ENCODE assay signal across 9 mouse cellular contexts in genomic region chr11:116434967-116435752, GRCm38 (mm10). TPM values are rescaled to one million over a fixed set of nuclear protein-coding genes. Genes with fewer than 3 reads are reported as not detected.
DNase-seq lines count a peak whose midpoint lies in the region; ATAC-seq and TF ChIP-seq lines count a peak whose summit lies in the region.
"Had no signal": no experiment of that assay in that cellular context is flagged by ENCODE, and none has a peak within 500 bp of the region (broad histone marks: within the 10 kb centered on the region; RNA-seq: fewer than 3 reads in every experiment).

No protein-coding gene starts in this region.

- TF ChIP-seq CTCF in lung, embryonic 14.5 days (IDR thresholded peaks at IDR 0.05; ENCODE audit: low read depth), result no peak

- peak overlapping the region; percentile 91 for H3K4me2 ChIP-seq in lung, embryonic 14.5 days
- peak overlapping the region; percentile 68 for H3K4me2 ChIP-seq in embryonic facial prominence, embryonic 13.5 days
- peak overlapping the region; percentile 55 for H3K4me2 ChIP-seq in kidney, embryonic 14.5 days (replicated peaks; ENCODE audit: low read depth, low read length)
- peak overlapping the region; percentile 56 for H3K4me2 ChIP-seq in midbrain, embryonic 16.5 days (ENCODE audit: low read length)

- H3K9ac ChIP-seq in lung, embryonic 14.5 days, result peak overlapping the region; percentile 79
- peak overlapping the region; percentile 85 for H3K9ac ChIP-seq in embryonic facial prominence, embryonic 13.5 days
- peak overlapping the region; percentile 68 for H3K9ac ChIP-seq in kidney, embryonic 14.5 days (ENCODE audit: low read depth, low read length)
- peak overlapping the region; percentile 94 for H3K9ac ChIP-seq in midbrain, embryonic 16.5 days (ENCODE audit: low read depth, low read length)

- DNase-seq in lung, embryonic 14.5 days, result peak; percentile 32
- no peak for DNase-seq in lung, postnatal 10 days
- DNase-seq in cerebellum, postnatal 14 days, result no peak
- DNase-seq in left cerebral cortex, adult 8-10 months (ENCODE audit: low spot score in 2 of 2), result no peak
- DNase-seq in cerebellum, adult 8-10 months, result no peak

- H3K27me3 ChIP-seq in lung, embryonic 14.5 days (ENCODE audit: insufficient read depth, low read length), result no peaks in the 10 kb centered on the region
- no peaks in the 10 kb centered on the region for H3K27me3 ChIP-seq in embryonic facial prominence, embryonic 13.5 days
- no peaks in the 10 kb centered on the region for H3K27me3 ChIP-seq in kidney, embryonic 14.5 days (ENCODE audit: control insufficient read depth, insufficient read depth, low read length)
- no peaks in the 10 kb centered on the region for H3K27me3 ChIP-seq in midbrain, embryonic 16.5 days (ENCODE audit: control insufficient read depth, insufficient read depth, low read depth, low read length)

- H3K27ac ChIP-seq in lung, embryonic 14.5 days (ENCODE audit: low read depth), result peak overlapping the region; percentile 94
- H3K27ac ChIP-seq in embryonic facial prominence, embryonic 13.5 days, result peak overlapping the region; percentile 90
- H3K27ac ChIP-seq in kidney, embryonic 14.5 days (ENCODE audit: low read depth, low read length), result peak overlapping the region; percentile 92
- H3K27ac ChIP-seq in midbrain, embryonic 16.5 days (ENCODE audit: low read length), result peak overlapping the region; percentile 93

- no peak for ATAC-seq in lung, embryonic 14.5 days (ENCODE audit: insufficient read depth)
- ATAC-seq in embryonic facial prominence, embryonic 13.5 days (ENCODE audit: insufficient number of reproducible peaks, insufficient read depth, low FRiP score, low TSS enrichment, low read depth), result no peak
- ATAC-seq in kidney, embryonic 14.5 days (ENCODE audit: low FRiP score, low TSS enrichment), result no peak; the same call in 1 of the 2 replicates
- no peak for ATAC-seq in midbrain, embryonic 16.5 days

- peak overlapping the region; percentile 76 for H3K4me3 ChIP-seq in lung, embryonic 14.5 days (ENCODE audit: low read depth, low read length)
- H3K4me3 ChIP-seq in embryonic facial prominence, embryonic 13.5 days, result peak overlapping the region; percentile 70
- H3K4me3 ChIP-seq in kidney, embryonic 14.5 days (ENCODE audit: low read length), result peak overlapping the region; percentile 56
- peak overlapping the region; percentile 92 for H3K4me3 ChIP-seq in midbrain, embryonic 16.5 days (ENCODE audit: low read depth, low read length)

- 50% methylated on average over 12 of the region's 12 CpGs for WGBS in lung, embryonic 14.5 days
- 45% methylated on average over 12 of the region's 12 CpGs for WGBS in embryonic facial prominence, embryonic 13.5 days
- WGBS in kidney, embryonic 14.5 days, result 47% methylated on average over 12 of the region's 12 CpGs
- WGBS in midbrain, embryonic 16.5 days, result 47% methylated on average over 12 of the region's 12 CpGs

- H3K4me1 ChIP-seq in lung, embryonic 14.5 days (ENCODE audit: insufficient read depth), result peaks cover 7% of the 10 kb centered on the region; the same call in 1 of the 2 replicates
- H3K4me1 ChIP-seq in embryonic facial prominence, embryonic 13.5 days, result peaks cover 45% of the 10 kb centered on the region
- H3K4me1 ChIP-seq in kidney, embryonic 14.5 days (ENCODE audit: control insufficient read depth, insufficient read depth, low read length), result peaks cover 32% of the 10 kb centered on the region
- H3K4me1 ChIP-seq in midbrain, embryonic 16.5 days (ENCODE audit: control insufficient read depth, insufficient read depth, low read length), result peaks cover 29% of the 10 kb centered on the region

- no peaks in the 10 kb centered on the region for H3K9me3 ChIP-seq in lung, embryonic 14.5 days (ENCODE audit: low read depth, low read length)
- no peaks in the 10 kb centered on the region for H3K9me3 ChIP-seq in embryonic facial prominence, embryonic 13.5 days
- no peaks in the 10 kb centered on the region for H3K9me3 ChIP-seq in kidney, embryonic 14.5 days (ENCODE audit: control insufficient read depth, low read length)
- no peaks in the 10 kb centered on the region for H3K9me3 ChIP-seq in midbrain, embryonic 16.5 days (replicated peaks; ENCODE audit: control insufficient read depth, low read length, poor library complexity, severe bottlenecking)

- H3K36me3 ChIP-seq in lung, embryonic 14.5 days (ENCODE audit: insufficient read depth), result peaks cover 40% of the 10 kb centered on the region
- H3K36me3 ChIP-seq in embryonic facial prominence, embryonic 13.5 days, result peaks cover 27% of the 10 kb centered on the region
- H3K36me3 ChIP-seq in kidney, embryonic 14.5 days (ENCODE audit: control insufficient read depth, insufficient read depth, low read length), result peaks cover 29% of the 10 kb centered on the region
- H3K36me3 ChIP-seq in midbrain, embryonic 16.5 days (ENCODE audit: control insufficient read depth, insufficient read depth, low read length), result peaks cover 5% of the 10 kb centered on the region

RNA-seq across cellular contexts. Expression of gene Ubald2, which starts 1.3 kb away (rescaled TPM):
- 64.9 and 66.7 TPM in 2 replicates for polyA plus RNA-seq in lung, embryonic 14.5 days (2014; fragmentation: Nextera tagmentation; extraction: Ambion mirVana)
- polyA plus RNA-seq in embryonic facial prominence, embryonic 13.5 days (2015; fragmentation: Nextera tagmentation; extraction: Ambion mirVana), result 26.4 and 35.2 TPM in 2 replicates
- polyA plus RNA-seq in kidney, embryonic 14.5 days (2014; fragmentation: Nextera tagmentation; extraction: Ambion mirVana), result 79.7 and 80.8 TPM in 2 replicates
- 36.2 and 36.3 TPM in 2 replicates for polyA plus RNA-seq in midbrain, embryonic 16.5 days (2015; fragmentation: Nextera tagmentation; extraction: Ambion mirVana)
- 10 to 100 TPM; 22.7 to 25.8 (median 25.1) TPM for total RNA-seq in left cerebral cortex, adult 8-10 months (2022)

RNA-seq across cellular contexts. Expression of gene Rnf157, which starts 22.3 kb away (rescaled TPM):
- polyA plus RNA-seq in lung, embryonic 14.5 days (2014; fragmentation: Nextera tagmentation; extraction: Ambion mirVana), result 13.9 and 16.8 TPM in 2 replicates
- 10.2 and 16.5 TPM in 2 replicates for polyA plus RNA-seq in embryonic facial prominence, embryonic 13.5 days (2015; fragmentation: Nextera tagmentation; extraction: Ambion mirVana)
- 9.1 and 14.1 TPM in 2 replicates for polyA plus RNA-seq in kidney, embryonic 14.5 days (2014; fragmentation: Nextera tagmentation; extraction: Ambion mirVana)
- polyA plus RNA-seq in midbrain, embryonic 16.5 days (2015; fragmentation: Nextera tagmentation; extraction: Ambion mirVana), result 32.3 and 41.8 TPM in 2 replicates
- 100 to 1,000 TPM; 242 to 283 (median 258) TPM for total RNA-seq in left cerebral cortex, adult 8-10 months (2022)

RNA-seq across cellular contexts. Expression of gene Qrich2, which starts 30.9 kb away (rescaled TPM):
- polyA plus RNA-seq in lung, embryonic 14.5 days (2014; fragmentation: Nextera tagmentation; extraction: Ambion mirVana), result 0.45 TPM in 1 of 2 replicates, not detected in the other
- polyA plus RNA-seq in embryonic facial prominence, embryonic 13.5 days (2015; fragmentation: Nextera tagmentation; extraction: Ambion mirVana), result 0.19 and 0.55 TPM in 2 replicates
- polyA plus RNA-seq in kidney, embryonic 14.5 days (2014; fragmentation: Nextera tagmentation; extraction: Ambion mirVana), result 0.34 and 0.39 TPM in 2 replicates
- 0.08 TPM in 1 of 2 replicates, not detected in the other for polyA plus RNA-seq in midbrain, embryonic 16.5 days (2015; fragmentation: Nextera tagmentation; extraction: Ambion mirVana)
- not detected for total RNA-seq in left cerebral cortex, adult 8-10 months (2022)
- total RNA-seq: common myeloid progenitor, adult 5-6 weeks had no signal

RNA-seq across cellular contexts. Expression of gene Prpsap1, which starts 58.8 kb away (rescaled TPM):
- 191 and 206 TPM in 2 replicates for polyA plus RNA-seq in lung, embryonic 14.5 days (2014; fragmentation: Nextera tagmentation; extraction: Ambion mirVana)
- polyA plus RNA-seq in embryonic facial prominence, embryonic 13.5 days (2015; fragmentation: Nextera tagmentation; extraction: Ambion mirVana), result 186 and 193 TPM in 2 replicates
- 160 and 212 TPM in 2 replicates for polyA plus RNA-seq in kidney, embryonic 14.5 days (2014; fragmentation: Nextera tagmentation; extraction: Ambion mirVana)
- 177 and 198 TPM in 2 replicates for polyA plus RNA-seq in midbrain, embryonic 16.5 days (2015; fragmentation: Nextera tagmentation; extraction: Ambion mirVana)
- 10 to 100 TPM; 67.8 to 78.4 (median 74.9) TPM for total RNA-seq in left cerebral cortex, adult 8-10 months (2022)
